Mouse (Mus musculus) right cerebral cortex, postnatal 14 days (tissue): ENCODE results near the gene Tnfrsf23.
A peak's percentile ranks its signal among the peaks of the same experiment; 100 is the strongest.
"Not testable (repeated sequence)": the region's sequence is repeated elsewhere in the genome, so short reads cannot be mapped to it uniquely, and the experiment has no call there.

Experiments
- DNase-seq: peaks from one replicate; pipeline ENCODE4 v3.0.0; 2022

Tnfrsf23 gene

DNA sequence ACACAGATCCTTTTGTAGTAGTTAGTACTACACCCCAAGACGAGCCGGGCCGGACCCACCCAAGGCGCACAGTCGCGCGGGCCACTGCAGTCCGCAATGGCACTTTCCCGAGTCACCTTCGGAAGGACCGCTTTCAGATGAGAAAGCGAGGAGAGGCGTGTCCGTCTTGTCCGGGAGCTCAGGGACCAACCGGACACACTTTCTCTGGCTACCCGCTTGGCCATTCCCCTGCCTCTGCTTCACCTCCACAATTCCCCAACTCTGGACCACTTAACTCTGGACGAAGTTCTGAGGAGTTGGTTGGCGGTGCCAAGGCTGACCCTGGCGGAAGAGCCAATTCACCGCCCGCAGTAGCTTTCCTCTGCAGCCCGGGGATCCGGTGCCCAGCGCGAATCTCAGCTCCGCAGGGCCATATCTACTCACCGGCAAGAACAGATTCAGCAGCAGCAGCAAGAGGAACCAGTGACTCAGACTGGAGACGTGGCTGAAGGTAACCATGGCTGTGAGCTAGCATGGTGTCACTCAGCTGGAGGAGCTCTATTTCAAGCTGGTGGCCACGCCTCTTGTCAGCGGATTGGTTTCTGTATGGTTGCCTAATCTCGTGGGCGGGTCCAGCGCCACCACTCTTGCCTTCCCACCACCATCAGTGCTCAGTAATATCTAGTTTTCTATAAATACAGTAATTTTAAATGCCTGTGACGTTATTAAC, at the start of gene Tnfrsf23:
Gene Tnfrsf23, minus strand, starts transcription at position 514 of the 709 bp plus-strand sequence.
- DNase-seq = peak; percentile 63

DNA sequence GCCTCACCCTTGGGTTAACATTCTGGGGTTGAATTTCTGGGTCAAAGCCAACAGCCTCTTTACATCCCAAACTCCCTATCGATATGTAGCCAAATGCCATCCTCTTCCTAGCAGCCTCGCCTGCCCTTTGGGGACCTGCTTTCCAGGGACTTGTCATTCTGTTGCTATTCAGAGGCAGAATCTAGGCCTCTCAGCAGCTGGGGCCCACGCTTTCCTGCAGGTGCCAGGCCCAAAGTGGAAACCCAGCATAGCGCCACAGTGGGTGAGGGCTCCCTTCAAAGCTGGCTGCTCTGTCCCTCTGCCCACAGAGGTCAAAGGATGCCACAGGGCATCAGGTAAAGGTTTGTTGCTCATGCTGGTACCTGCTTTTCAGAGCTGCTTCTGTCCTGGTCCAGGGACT, 48.1 kb upstream of the Tnfrsf23 start:
- DNase-seq = peak; percentile 34

DNA sequence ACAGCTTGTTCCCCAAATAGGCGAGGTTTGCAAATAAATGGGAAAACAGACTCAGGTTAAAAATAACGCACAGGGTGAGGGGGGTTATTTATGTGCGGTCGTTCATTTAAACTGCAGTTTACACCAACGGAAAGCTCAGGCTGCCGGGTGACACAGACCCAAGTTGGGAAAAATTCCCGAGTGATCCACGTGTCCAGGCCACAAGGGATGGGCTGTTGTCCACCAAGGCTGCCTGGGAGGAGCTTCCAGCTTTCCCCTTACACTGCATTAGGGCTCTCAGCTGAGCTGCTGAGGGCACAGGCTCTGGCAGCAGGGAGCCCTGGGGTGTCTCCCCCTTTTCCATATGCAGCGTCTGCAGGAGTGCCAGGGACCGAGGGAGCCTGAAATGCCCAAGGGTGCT, 44.2 kb upstream of the Tnfrsf23 start:
- no peak for DNase-seq

DNA sequence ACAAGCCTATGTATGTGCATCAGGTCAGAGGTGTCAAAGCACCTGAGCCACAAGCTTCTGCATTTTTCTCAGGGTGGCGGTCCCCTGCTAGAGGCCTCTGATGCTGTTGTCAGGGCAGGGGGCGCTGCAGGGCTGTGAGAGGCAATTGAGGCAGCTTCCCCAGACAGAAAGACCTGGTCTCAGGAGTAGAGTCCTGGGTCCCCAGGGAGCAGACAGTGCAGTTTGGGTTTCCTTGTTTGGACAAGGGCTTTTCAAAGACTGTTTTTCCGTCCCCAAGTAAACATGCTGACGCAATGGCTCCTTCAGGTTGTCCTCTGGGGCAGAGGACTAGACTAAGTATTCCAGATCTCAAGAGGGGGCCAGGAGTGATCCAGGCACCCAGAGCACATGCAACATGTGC, 40.7 kb upstream of the Tnfrsf23 start:
- DNase-seq = no peak

DNA sequence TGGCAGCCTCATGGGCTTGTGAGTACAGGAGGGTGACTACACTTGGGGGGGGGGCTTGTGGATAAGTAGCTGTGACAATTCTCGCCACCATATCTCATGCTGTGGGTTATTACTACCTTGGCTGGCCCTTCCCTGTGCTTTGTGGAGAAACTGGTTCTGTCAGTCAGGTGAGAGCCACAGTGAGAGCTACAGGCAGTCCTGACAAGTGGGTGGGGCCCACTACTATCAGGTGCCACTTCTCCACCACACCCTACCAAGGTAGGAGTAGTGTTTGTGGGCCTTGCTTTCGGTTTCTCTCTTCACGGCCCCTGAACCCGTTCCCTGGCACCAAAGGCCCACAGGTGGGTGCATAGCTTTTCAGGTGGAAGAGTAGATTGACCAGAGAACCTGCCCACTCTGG, 38.2 kb upstream of the Tnfrsf23 start:
- no peak for DNase-seq

DNA sequence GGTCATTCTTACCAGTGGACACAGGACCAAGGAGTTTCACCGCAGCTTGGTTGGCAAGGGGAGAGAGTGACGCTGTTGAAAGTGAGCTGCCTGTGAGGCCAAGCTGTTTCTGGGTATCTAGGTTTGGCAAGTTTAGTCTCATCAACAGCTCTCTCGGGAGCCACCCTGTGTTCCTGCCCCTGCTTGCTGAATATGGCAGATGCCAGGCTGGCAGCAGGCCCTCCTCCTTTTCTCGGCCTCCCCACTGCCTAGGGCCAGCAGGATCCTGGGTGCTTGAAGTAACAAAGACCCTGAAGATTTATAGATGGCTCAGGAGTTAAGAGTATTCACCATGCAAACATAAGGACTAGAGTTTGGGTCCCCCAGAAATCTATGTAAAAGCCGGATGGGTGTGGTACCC, 37.0 kb upstream of the Tnfrsf23 start:
- no peak for DNase-seq

DNA sequence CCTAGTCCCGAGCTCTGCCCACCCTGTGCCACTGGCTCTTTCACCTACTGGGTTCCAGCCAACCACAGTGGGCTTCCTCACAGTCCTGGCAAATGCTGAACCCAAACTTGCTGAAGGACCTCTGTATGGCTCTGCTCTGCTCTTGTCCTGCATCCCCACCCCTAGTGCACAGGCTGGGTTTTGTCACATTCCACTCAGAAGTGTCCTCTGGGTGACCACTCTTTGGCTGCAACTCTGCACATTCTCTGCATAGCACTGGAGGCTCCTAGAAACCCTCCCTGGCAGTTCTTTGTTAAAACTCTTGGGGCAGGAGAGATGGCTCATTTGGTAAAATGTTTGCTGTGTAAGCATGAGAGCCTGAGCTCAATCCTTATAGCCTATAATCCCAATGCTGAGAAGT, 32.1 kb upstream of the Tnfrsf23 start:
- no peak for DNase-seq

DNA sequence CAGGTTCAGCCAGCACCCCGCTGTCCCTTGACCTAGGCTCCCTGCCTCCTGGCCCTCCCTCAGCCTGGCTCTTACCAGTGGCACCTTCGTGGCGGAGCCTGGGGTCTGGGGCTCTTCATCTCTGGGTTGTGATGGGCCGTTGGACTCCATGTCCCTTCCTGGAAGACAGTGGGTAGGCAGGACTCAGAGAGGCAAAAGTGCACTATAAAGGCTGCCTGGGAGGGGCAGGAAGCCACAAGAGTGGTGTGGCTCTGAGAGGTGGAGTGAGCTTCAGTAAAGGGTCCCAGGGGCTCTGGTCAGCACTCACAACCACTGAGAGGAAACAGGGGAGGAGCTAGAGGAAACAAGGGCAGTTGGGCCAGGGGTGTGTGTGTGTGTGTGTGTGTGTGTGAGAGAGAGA, 27.7 kb upstream of the Tnfrsf23 start:
- DNase-seq = no peak

DNA sequence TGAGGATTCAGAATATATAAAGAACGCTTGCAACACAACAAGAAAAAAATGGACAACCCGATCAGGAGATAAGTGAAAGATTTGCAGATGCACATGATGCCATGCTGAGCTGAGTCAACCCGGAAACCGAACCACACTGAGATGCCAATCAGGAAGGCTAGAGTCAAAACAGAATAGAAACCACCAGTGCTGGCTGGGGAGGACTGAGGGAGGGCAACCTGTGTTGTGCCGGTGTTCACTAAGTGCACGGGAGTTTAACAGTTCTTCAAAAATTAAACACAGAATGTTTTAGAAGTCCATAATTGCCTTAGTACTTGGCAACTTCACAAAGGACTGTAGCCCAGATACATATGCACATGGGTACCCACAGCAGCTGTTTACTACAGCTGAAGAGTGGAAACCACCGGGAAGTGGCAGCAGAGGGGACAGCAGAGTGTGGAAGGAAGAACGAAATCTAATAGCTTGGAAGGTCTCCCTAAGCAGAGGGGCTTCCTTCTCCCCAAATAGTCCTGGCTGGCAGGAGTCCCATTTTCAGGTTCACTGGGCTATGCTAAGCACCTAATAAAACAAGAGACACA, 27.2 kb upstream of the Tnfrsf23 start:
- no peak for DNase-seq

DNA sequence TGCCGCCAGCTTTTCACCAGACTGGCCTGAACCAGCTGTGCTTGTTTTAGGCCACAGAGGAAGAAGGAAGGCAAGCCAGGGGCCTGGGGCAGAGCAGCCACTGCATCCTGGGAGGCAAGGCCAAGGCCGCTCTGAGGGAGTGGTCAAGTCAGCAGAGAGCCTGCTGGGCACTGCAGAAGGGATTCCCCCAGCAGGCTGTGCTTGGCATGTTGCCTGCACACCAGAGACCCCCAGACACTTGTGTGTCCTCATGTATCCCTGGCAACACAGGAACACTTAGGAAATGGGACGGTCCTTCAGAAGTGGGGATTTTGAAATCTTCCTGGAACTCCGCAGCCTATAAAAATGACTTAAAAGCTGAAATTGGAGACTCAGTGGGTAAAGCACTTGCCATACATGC, 26.4 kb upstream of the Tnfrsf23 start:
- DNase-seq = no peak

DNA sequence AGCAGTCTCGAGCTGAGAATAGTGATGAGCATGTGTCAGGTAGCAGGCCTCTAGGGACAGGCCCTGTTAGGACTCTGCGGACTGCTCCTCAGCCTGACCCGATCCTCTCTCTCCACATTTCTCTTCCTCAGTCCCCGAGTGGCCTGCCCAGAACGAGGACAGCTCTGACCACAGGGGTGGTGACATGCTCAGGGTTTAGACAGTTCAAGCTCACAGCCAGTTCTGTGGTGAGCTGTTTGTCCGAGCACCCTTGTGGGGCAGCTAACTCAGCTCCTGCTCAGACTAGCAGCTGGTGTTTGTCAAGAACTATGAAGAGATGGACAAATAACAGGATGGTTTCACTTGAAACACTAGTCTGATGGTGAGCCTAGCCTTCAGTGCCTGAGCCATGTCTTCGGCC, 25.7 kb upstream of the Tnfrsf23 start:
- no peak for DNase-seq

DNA sequence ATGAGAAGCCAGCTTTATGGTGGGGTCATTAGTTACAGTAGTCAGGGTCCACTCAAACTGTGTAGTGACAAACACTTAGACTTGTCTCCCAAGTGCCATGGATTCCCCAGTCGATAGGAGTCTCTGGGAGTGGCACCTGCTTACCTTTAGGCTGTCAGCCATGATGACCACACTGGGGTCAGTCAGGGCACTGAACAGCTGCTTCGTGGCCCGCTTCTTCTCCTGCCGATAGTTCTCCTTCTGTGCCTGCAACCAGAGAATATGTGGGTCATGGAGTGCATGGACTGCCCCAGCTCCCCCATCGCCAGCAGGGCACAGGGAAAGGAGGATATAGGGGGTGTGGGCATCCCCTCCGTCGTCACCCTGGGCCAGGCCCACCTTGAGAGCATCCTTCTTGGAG, 23.7 kb upstream of the Tnfrsf23 start:
- no peak for DNase-seq

DNA sequence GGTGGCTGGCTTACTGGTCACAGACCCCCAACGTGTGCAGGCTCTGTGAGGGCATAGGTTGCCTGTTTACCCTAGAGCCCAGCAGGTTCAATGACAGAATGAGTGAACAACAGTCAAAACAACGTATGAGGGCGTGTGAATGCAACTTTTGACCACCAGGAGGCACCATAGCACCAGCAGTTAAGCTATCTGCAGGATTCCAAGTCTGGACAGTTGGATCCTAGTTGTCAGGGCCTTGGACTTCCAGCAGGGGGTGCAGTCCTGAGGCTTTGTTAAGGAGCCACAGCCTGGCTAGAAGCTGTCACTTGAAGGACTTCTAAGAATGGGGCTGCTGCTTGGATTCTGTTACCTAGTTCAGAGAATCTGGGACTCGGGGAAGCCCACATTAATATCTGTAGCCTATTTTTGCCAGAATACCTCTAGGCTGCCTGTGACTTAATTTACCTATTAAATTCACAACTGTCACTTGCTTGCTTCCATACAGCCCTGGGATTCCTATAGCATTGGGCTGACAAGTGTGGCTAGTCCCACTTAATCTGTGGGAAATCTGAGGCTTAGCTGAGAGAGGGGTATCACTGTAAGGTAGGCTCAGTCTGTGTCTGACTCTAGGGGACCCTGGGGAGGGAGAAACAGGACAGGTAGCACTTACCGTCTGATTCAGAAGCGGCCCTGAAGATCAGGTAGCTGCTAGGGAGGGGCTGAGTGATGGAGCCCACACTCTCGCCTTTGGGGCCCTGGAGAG, 21.2 kb upstream of the Tnfrsf23 start:
- DNase-seq = peak; percentile 93

DNA sequence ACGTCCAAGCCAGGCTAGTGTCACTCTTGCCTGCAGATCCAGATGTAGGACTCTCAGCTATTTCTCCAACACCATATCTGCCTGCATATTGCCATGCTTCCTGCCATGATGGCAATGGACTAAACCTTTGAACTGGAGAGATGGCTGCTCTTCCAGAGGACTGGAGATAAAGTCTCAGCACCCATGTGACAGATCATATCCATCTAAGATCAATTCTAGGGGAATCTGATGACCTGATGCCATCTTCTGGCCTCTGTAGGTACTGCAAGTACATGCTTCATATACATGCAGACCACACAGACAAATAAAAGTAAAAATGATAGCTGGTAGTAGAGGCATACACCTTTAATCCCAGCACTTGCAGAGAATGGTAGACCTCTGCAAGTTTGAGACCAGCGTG, 10.5 kb upstream of the Tnfrsf23 start:
- peak; percentile 36 for DNase-seq

DNA sequence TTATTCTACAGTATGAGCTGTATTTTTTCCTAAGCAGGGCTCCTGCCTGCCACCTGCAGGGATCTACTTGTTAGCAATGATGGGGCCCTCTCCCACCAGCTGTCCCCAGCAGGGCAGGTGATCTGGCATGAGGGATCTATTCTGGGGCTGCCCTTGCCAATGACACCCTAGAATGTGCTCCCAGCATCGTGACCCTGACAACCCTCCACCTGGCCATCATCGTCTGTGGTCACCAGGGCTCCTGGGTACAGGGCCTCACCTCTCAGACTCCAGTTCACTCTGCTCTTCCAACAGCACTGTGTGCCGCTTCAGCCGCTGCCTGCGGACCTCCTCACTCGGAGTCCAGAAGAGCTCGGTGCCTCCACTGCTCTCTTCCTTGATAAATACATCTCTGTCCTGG, 8.9 kb upstream of the Tnfrsf23 start:
- DNase-seq = no peak

DNA sequence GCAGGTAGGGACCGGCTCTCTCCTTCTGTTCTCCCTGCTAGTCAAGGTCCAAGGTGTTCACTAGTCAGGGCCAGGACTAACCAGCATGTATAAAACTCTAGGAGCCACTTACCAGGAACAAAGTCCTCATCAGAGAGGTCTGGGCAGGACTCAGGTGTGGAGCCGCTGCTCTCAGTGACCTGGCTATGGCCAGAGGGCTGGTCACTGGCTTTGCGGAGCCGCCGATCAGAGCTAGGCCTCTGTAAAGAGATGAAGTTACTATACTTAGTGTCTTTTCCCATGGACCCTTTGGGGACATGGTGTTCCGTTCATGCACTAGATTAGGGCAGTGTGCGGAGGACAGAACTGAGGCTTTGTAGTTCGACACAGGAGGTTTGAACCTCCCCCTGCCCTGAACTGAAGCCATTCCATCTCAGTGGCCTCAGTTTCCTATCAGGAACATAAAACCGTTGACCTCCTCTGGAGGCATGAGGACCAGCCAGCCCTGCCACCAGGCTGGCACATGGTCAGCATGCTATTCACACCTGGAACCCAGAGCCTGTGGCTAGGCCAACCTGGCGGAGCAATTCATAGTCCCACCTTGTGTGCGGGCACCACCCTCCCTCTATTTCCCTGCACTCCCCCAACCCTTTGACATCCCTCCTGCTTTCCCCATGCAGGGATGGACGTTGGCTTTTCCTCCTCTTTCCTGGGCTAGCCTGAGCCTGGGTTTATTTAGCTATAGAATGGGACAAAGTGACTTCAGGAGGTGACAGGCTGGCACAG, 7.3 kb upstream of the Tnfrsf23 start:
- DNase-seq = no peak

DNA sequence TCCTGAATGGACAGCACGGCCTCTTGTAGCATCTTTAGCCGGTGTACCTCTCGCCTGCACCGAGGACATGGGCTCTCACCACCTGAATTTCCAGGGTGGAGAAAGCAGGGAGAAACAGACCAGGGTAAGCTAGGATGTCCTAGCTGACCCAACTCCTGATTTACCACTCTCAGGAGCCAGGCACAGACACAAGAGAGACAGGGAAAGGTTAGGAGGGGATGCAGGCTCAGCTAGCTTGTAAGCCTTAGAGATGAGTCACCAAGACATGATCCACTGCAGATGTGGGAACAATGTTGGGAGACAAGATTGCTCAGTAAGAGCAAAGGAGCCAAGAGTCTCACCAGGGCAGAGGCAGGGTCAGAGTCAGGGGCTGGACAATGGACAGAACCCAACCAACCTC, 6.2 kb upstream of the Tnfrsf23 start:
- DNase-seq = no peak

DNA sequence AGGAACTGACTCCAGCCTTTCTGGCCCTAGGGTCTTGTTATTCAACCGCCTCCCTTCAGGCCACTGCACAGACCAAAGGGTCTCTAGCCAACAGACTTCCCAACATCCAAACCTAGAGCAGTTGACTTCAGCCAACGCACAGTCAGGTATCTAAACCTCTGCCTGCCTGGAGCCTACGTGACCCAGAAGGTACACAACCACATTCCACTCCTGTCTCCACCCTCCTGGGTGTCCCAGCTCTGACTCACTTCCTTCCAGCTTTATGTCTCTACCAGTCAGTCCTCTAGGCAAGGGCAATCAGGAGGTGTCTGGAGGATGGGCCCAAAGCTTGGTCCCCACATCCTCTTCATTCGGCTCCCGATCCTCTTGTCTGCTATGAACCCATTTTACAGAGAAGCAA, 5.5 kb upstream of the Tnfrsf23 start:
- DNase-seq = no peak

DNA sequence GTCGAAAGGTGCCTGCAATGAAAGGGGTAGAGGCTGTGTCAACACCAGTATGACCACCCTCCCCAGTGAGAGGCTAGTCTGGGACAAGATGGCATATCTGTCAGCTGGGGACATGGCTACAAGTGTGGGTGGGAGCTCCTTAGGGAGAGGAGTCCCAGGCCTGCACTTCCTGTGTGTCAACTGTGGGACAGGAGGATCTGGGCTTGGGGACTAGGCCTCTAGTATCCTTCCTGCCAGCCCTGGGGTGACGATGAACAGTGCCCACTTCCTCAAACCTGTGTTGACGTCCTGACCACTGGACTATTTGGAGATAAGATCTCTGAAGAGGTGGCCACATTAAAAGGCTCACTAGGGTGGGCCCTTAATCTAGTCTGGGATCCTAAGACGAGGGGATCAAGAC, 4.3 kb upstream of the Tnfrsf23 start:
- DNase-seq = no peak

DNA sequence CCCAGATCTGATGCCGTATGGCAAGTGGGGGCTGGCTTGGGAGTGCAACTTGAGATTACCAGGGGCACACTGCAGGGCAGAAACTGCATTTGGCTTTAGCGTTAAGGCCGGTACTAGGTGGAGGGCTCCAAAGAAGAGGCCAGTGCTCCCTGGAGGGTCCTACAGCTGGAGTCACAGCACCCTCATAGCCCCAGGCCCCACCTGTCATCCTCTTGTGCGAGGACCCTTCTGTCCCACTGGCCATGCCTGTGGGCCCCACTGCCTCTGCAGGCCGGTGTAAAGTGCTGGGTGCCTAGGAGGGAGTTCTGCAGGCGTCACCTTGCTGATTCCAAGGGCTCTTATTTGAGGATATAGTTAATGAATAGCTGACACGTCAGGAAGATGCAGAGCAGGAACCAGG, 3.8 kb upstream of the Tnfrsf23 start:
- DNase-seq = no peak

DNA sequence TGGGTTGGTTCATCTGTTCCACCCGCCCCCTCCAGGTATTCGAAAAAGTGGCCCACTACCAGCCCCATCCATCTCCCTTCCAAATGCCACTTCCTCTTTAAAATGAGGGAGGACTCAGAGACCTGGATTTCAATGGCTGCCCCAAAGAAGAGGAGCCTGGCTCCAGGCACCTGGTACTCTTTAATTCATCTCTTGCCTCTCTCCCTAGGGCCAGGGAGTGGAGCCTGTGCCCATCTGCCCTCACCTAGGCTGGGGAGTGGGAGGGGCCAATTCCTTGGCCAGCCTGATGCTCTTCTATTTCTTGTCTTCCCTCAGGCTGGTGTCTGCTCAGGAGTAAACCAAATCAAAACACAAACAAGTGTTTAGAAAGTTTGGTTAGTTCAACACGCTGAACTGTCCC, 1.0 kb upstream of the Tnfrsf23 start:
- not testable (repeated sequence) for DNase-seq

DNA sequence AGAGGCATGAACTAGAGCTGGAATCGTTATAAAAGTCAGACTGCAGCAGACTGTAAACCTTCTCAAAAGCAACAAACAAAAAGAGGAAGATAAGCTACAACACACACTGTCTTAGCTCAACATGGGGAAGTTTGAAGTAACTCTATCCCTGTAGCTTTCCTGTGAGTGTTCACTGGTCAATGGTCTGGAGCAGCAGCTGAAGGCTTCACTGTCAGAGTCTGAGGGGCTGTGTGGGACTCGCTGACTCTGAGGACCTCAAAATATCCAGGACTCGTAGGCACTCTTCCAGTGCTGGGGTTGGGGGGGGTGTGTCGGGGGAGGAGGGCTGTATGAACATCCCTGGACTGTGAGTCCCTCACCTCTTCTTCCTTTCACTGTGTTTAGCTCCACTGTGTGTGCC, 519 bp upstream of the Tnfrsf23 start:
- DNase-seq = not testable (repeated sequence)

DNA sequence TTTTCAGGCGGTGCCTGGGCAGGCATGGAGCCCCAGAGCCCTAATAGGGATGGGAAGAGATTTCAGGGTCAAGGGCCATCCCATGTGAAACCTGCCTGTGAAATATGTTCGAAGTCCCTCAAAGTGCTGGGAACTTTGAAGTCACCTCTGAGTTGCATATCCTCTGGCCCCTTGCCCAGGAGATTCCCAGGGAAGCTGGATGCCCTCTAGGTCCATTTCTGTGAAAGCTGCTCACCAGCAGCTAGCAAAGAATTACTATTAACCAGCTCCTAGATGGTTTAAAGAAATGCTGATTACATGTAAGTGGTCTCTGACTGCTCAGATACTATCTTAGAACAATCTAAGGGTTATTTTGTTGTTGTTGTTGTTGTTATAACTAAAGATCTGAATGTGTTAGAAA, 1.1 kb downstream of the Tnfrsf23 start:
- DNase-seq = not testable (repeated sequence)

DNA sequence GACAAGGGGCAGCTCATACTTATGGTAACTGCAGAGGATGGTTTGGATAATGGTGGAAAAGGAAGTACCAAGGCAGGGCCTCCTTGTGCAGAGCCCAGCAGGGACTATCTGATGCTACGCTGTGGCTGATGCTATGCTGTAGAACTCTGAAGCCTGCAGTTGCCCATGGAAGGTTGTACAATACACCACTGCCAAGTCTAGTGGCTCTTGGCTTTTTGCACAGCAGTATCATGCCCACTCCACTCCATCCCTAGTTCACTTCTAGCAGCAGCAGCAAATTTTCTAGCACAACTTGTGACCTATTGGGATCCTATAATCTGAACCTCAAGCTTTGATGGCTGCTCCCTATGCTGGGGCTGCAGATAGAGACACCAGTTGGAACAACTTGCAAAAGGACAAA, 4.1 kb downstream of the Tnfrsf23 start:
- DNase-seq = no peak
